ENCODE assay signal across 8 mouse cellular contexts in genomic region chr8:88199700-88200601, GRCm38 (mm10). TPM values are rescaled to one million over a fixed set of nuclear protein-coding genes. Genes with fewer than 3 reads are reported as not detected.
DNase-seq lines count a peak whose midpoint lies in the region; ATAC-seq and TF ChIP-seq lines count a peak whose summit lies in the region.

No protein-coding gene starts in this region.

- TF ChIP-seq CTCF in kidney, adult 2 months (conservative IDR thresholded peaks at IDR 0.05; ENCODE audit: insufficient read depth, insufficient read length, low read depth, low read length): no peak

- H3K4me3 ChIP-seq in embryonic facial prominence, embryonic 12.5 days: peak overlapping the region; percentile 91
- peak overlapping the region; percentile 92 for H3K4me3 ChIP-seq in kidney, adult 2 months (ENCODE audit: insufficient read depth, low read depth, low read length)
- peak overlapping the region; percentile 95 for H3K4me3 ChIP-seq in liver, embryonic 12.5 days

- under 1% methylated on average over 108 of the region's 117 CpGs for WGBS in embryonic facial prominence, embryonic 12.5 days
- 2% methylated on average over 106 of the region's 117 CpGs for WGBS in kidney, adult 2 months
- WGBS in liver, embryonic 12.5 days (ENCODE audit: insufficient replicate concordance): under 1% methylated on average over 78 of the region's 117 CpGs

- H3K9ac ChIP-seq in embryonic facial prominence, embryonic 12.5 days: peak overlapping the region; percentile 89
- H3K9ac ChIP-seq in liver, embryonic 12.5 days: peak overlapping the region; percentile 95

- H3K36me3 ChIP-seq in embryonic facial prominence, embryonic 12.5 days: no peaks in the 10 kb centered on the region
- H3K36me3 ChIP-seq in kidney, adult 2 months (ENCODE audit: control insufficient read depth, insufficient read depth, low read length): no peaks in the 10 kb centered on the region
- H3K36me3 ChIP-seq in liver, embryonic 12.5 days: peaks cover 23% of the 10 kb centered on the region

- H3K9me3 ChIP-seq in embryonic facial prominence, embryonic 12.5 days: no peaks in the 10 kb centered on the region
- no peaks in the 10 kb centered on the region for H3K9me3 ChIP-seq in liver, embryonic 12.5 days (replicated peaks)

- peak; percentile 48 for DNase-seq in 3T3-L1 (ENCODE audit: low read depth, low spot score)
- DNase-seq in adrenal gland, adult 2 months: peak; percentile 65
- peak; percentile 25 to 44 for DNase-seq in heart, adult 9 months (ENCODE audit: low spot score in 2 of 2)
- DNase-seq in kidney, adult 2 months: peak; percentile 37
- DNase-seq in spleen, postnatal 36 days (ENCODE audit: low spot score in 2 of 2): peak; percentile 38 to 52

- peak; percentile 60 for ATAC-seq in embryonic facial prominence, embryonic 12.5 days (ENCODE audit: insufficient number of reproducible peaks, insufficient read depth, low FRiP score, low TSS enrichment)
- ATAC-seq in liver, embryonic 12.5 days: peak; percentile 64
- 0 out of 2 replicates have a peak, but pooled peaks have one; percentile 40 for ATAC-seq in monocyte, adult 5-6 weeks (replicated peaks; ENCODE audit: insufficient number of reproducible peaks, low FRiP score, low TSS enrichment, poor library complexity, severe bottlenecking)

- no peaks in the 10 kb centered on the region for H3K27me3 ChIP-seq in embryonic facial prominence, embryonic 12.5 days
- H3K27me3 ChIP-seq in kidney, adult 2 months (replicated peaks; ENCODE audit: control insufficient read depth, insufficient read depth, low read length): no peaks in the 10 kb centered on the region
- no peaks in the 10 kb centered on the region for H3K27me3 ChIP-seq in liver, embryonic 12.5 days (replicated peaks)

- H3K27ac ChIP-seq in embryonic facial prominence, embryonic 12.5 days: peak overlapping the region; percentile 96
- peak overlapping the region; percentile 74 for H3K27ac ChIP-seq in kidney, adult 2 months (ENCODE audit: insufficient read depth, low read depth, low read length)
- peak overlapping the region; percentile 93 for H3K27ac ChIP-seq in liver, embryonic 12.5 days

- TF ChIP-seq POLR2A in kidney, adult 2 months (IDR thresholded peaks at IDR 0.05; ENCODE audit: low read depth, low read length): no peak

- peaks cover 32% of the 10 kb centered on the region for H3K4me1 ChIP-seq in embryonic facial prominence, embryonic 12.5 days
- peaks cover 34% of the 10 kb centered on the region for H3K4me1 ChIP-seq in kidney, adult 2 months (ENCODE audit: control insufficient read depth, insufficient read depth, low read length)
- peaks cover 55% of the 10 kb centered on the region for H3K4me1 ChIP-seq in liver, embryonic 12.5 days

- peak overlapping the region; percentile 96 for H3K4me2 ChIP-seq in embryonic facial prominence, embryonic 12.5 days (replicated peaks)
- H3K4me2 ChIP-seq in liver, embryonic 12.5 days: peak overlapping the region; percentile 100

RNA-seq across cellular contexts. Expression of gene Tent4b, which starts 0.9 kb away (rescaled TPM):
- 10 to 100 TPM; 24.5 to 29.4 TPM for total RNA-seq in adrenal gland, adult 2 months (2021)
- polyA plus RNA-seq in adrenal gland, adult 2 months (2012; rRNA removed): 11.7 and 12.6 TPM in 2 replicates
- polyA plus RNA-seq in embryonic facial prominence, embryonic 12.5 days (2016; fragmentation: Nextera tagmentation; extraction: Ambion mirVana): 11.9 and 12.9 TPM in 2 replicates
- polyA plus RNA-seq in kidney, adult 2 months (2012; rRNA removed): 26.5 and 28.8 TPM in 2 replicates
- 8.7 TPM in 2 replicates for polyA plus RNA-seq in liver, embryonic 12.5 days (2016; fragmentation: Nextera tagmentation; extraction: Ambion mirVana)
- total RNA-seq in monocyte, adult 5-6 weeks (2017): 53.0 to 75.7 TPM (median 54.4 TPM) in 3 replicates

Comparison
In these comparisons a context has a peak if more than half of its experiments do, and no peak if none do; other contexts are left out.
1. Peak in every context shown above with its lines: DNase-seq, ATAC-seq, H3K4me3 ChIP-seq and H3K27ac ChIP-seq.